Mouse (Mus musculus) cerebellum, postnatal 10 days (tissue): ENCODE measurements around the gene Tnni2.

Experiments
- DNase-seq, 2 experiments: peaks; one replicate each; pipeline ENCODE4 v3.0.0; 2021; ENCODE audit warnings: mixed read lengths in 2 of 2

Gene Tnni2

GRCm38 (mm10) chr7:142461446-142461845, 19.8 kb downstream of the Tnni2 start:
- DNase-seq = no peak

- DNase-seq = no peak
Measured at GRCm38 (mm10) chr7:142462190-142462589, 20.6 kb downstream of the Tnni2 start.

- no peak for DNase-seq
Measured at GRCm38 (mm10) chr7:142462594-142463078, 21.0 kb downstream of the Tnni2 start.

- DNase-seq = no peak
Measured at GRCm38 (mm10) chr7:142470171-142470691, 28.6 kb downstream of the Tnni2 start.

GRCm38 (mm10) chr7:142470808-142471413, 29.3 kb downstream of the Tnni2 start:
- peak; percentile 59 for DNase-seq

GRCm38 (mm10) chr7:142471414-142471861, 29.8 kb downstream of the Tnni2 start:
- peak in 1 of 2 experiments; percentile 27 for DNase-seq

- peak; percentile 75 to 81 for DNase-seq
Measured at GRCm38 (mm10) chr7:142471884-142472570, 30.4 kb downstream of the Tnni2 start.

- DNase-seq = peak; percentile 65 to 71
Measured at GRCm38 (mm10) chr7:142472936-142473335, 31.3 kb downstream of the Tnni2 start.

- no peak for DNase-seq
Measured at GRCm38 (mm10) chr7:142473476-142473875, 31.9 kb downstream of the Tnni2 start.

GRCm38 (mm10) chr7:142474799-142475198, 33.2 kb downstream of the Tnni2 start:
- peak; percentile 43 to 44 for DNase-seq

- peak; percentile 39 to 44 for DNase-seq
Measured at GRCm38 (mm10) chr7:142475641-142476040, 34.0 kb downstream of the Tnni2 start.

- DNase-seq = no peak
Measured at GRCm38 (mm10) chr7:142476271-142476670, 34.7 kb downstream of the Tnni2 start.

GRCm38 (mm10) chr7:142476795-142477452, 35.3 kb downstream of the Tnni2 start:
- DNase-seq = peak; percentile 85 to 86

- no peak for DNase-seq
Measured at GRCm38 (mm10) chr7:142478001-142478400, 36.4 kb downstream of the Tnni2 start.

GRCm38 (mm10) chr7:142478574-142478973, 37.0 kb downstream of the Tnni2 start:
- no peak for DNase-seq

- no peak for DNase-seq
Measured at GRCm38 (mm10) chr7:142479307-142479706, 37.7 kb downstream of the Tnni2 start.

GRCm38 (mm10) chr7:142479886-142480285, 38.3 kb downstream of the Tnni2 start:
- DNase-seq = no peak

GRCm38 (mm10) chr7:142480661-142481060, 39.1 kb downstream of the Tnni2 start:
- no peak for DNase-seq

GRCm38 (mm10) chr7:142481186-142481567, 39.6 kb downstream of the Tnni2 start:
- peak; percentile 76 to 83 for DNase-seq

GRCm38 (mm10) chr7:142481568-142482255, 40.1 kb downstream of the Tnni2 start:
- DNase-seq = peak; percentile 38 to 47

- peak in 1 of 2 experiments; percentile 47 for DNase-seq
Measured at GRCm38 (mm10) chr7:142482256-142482609, 40.6 kb downstream of the Tnni2 start.

- no peak for DNase-seq
Measured at GRCm38 (mm10) chr7:142483136-142483535, 41.5 kb downstream of the Tnni2 start.

- DNase-seq = no peak
Measured at GRCm38 (mm10) chr7:142484780-142485179, 43.2 kb downstream of the Tnni2 start.
